Mouse (Mus musculus): ENCODE measurements around the gene 4933434E20Rik. TPM values are rescaled to one million over a fixed set of nuclear protein-coding genes. Genes with fewer than 3 reads are reported as not detected.
A peak's percentile ranks its signal among the peaks of the same experiment; 100 is the strongest.

4933434E20Rik gene
- polyA plus RNA-seq, 1 experiment from 2014 or later = 188 TPM

GRCm38 (mm10) chr3:90065553-90065952 lies 14.1 kb downstream of the 4933434E20Rik start:
- H3K27me3 ChIP-seq (replicated peaks) = no peaks in the 10 kb centered on the region
- H3K4me2 ChIP-seq (replicated peaks) = no peak overlapping the region
- H3K9me3 ChIP-seq = no peaks in the 10 kb centered on the region
- H3K27ac ChIP-seq = no peak overlapping the region
- H3K9ac ChIP-seq = no peak overlapping the region
- H3K36me3 ChIP-seq = peaks cover 9% of the 10 kb centered on the region
- H3K4me3 ChIP-seq (replicated peaks) = no peak overlapping the region
- H3K4me1 ChIP-seq (replicated peaks) = no peaks in the 10 kb centered on the region
- ATAC-seq = no peak
- 48% methylated on average over 3 of the region's 3 CpGs for WGBS

- Histone ChIP-seq H3K4me1 (replicated peaks) (no peaks in the 10 kb centered on the region), H3K4me2 (replicated peaks) (no peak overlapping the region), H3K4me3 (replicated peaks) (no peak overlapping the region), H3K27ac (no peak overlapping the region), H3K9me3 (no peaks in the 10 kb centered on the region), H3K27me3 (replicated peaks) (no peaks in the 10 kb centered on the region), H3K36me3 (no peaks in the 10 kb centered on the region), H3K9ac (no peak overlapping the region)
- ATAC-seq = no peak
- WGBS = 86% methylated on average over 4 of the region's 4 CpGs
These were observed 16.4 kb downstream of the 4933434E20Rik start for GRCm38 (mm10) chr3:90067851-90068250.

GRCm38 (mm10) chr3:90069688-90070087 lies 18.3 kb downstream of the 4933434E20Rik start:
- Histone ChIP-seq H3K4me1 (replicated peaks) (no peaks in the 10 kb centered on the region), H3K4me2 (replicated peaks) (no peak overlapping the region), H3K4me3 (replicated peaks) (no peak overlapping the region), H3K27me3 (replicated peaks) (no peaks in the 10 kb centered on the region), H3K36me3 (no peaks in the 10 kb centered on the region), H3K27ac (no peak overlapping the region), H3K9ac (no peak overlapping the region), H3K9me3 (no peaks in the 10 kb centered on the region)
- WGBS = 73% methylated on average over 7 of the region's 7 CpGs
- ATAC-seq = no peak

- WGBS = 70% methylated on average over 4 of the region's 4 CpGs
- Histone ChIP-seq H3K27ac (no peak within 1 kb of the TSS), H3K9me3 (no peaks in the 10 kb centered on the region), H3K4me3 (replicated peaks) (no peak within 1 kb of the TSS), H3K4me2 (replicated peaks) (no peak within 1 kb of the TSS), H3K9ac (no peak within 1 kb of the TSS), H3K36me3 (no peaks in the 10 kb centered on the region), H3K27me3 (replicated peaks) (no peaks in the 10 kb centered on the region), H3K4me1 (replicated peaks) (peaks cover 6% of the 10 kb centered on the region; the same call in 1 of the 2 replicates)
- ATAC-seq = no peak
These were observed 20.9 kb downstream of the 4933434E20Rik start, which contains the start of gene Tpm3 for GRCm38 (mm10) chr3:90072294-90072693. Gene Tpm3, plus strand, starts transcription at chr3:90072649.

- Histone ChIP-seq H3K4me1 (replicated peaks) (peaks cover 20% of the 10 kb centered on the region; the same call in 1 of the 2 replicates), H3K4me3 (replicated peaks) (no peak overlapping the region), H3K36me3 (no peaks in the 10 kb centered on the region), H3K9ac (no peak overlapping the region), H3K9me3 (no peaks in the 10 kb centered on the region), H3K4me2 (replicated peaks) (peak overlapping the region; percentile 37), H3K27ac (no peak overlapping the region), H3K27me3 (replicated peaks) (no peaks in the 10 kb centered on the region)
- 12% methylated on average over 5 of the region's 5 CpGs for WGBS
- ATAC-seq = no peak
These were observed 25.7 kb downstream of the 4933434E20Rik start for GRCm38 (mm10) chr3:90076921-90077716.

- no peaks in the 10 kb centered on the region for H3K36me3 ChIP-seq
- no peak for ATAC-seq
- peaks cover 29% of the 10 kb centered on the region for H3K4me1 ChIP-seq (replicated peaks)
- no peaks in the 10 kb centered on the region for H3K9me3 ChIP-seq
- H3K27ac ChIP-seq = no peak overlapping the region
- H3K4me2 ChIP-seq (replicated peaks) = no peak overlapping the region
- no peak overlapping the region for H3K9ac ChIP-seq
- no peak overlapping the region for H3K4me3 ChIP-seq (replicated peaks)
- WGBS = 50% methylated on average over 5 of the region's 5 CpGs
- no peaks in the 10 kb centered on the region for H3K27me3 ChIP-seq (replicated peaks)
These were observed 26.8 kb downstream of the 4933434E20Rik start for GRCm38 (mm10) chr3:90078224-90078623.

GRCm38 (mm10) chr3:90079133-90079762 lies 27.8 kb downstream of the 4933434E20Rik start:
- Histone ChIP-seq H3K27me3 (replicated peaks) (no peaks in the 10 kb centered on the region), H3K9ac (peak overlapping the region; percentile 88), H3K4me3 (replicated peaks) (peak overlapping the region; percentile 83), H3K36me3 (no peaks in the 10 kb centered on the region), H3K4me2 (replicated peaks) (peak overlapping the region; percentile 73), H3K27ac (peak overlapping the region; percentile 99), H3K4me1 (replicated peaks) (peaks cover 36% of the 10 kb centered on the region), H3K9me3 (no peaks in the 10 kb centered on the region)
- ATAC-seq = peak; percentile 92
- 0% methylated on average over 33 of the region's 33 CpGs for WGBS

- peak; percentile 64 for ATAC-seq
- under 1% methylated on average over 53 of the region's 53 CpGs for WGBS
- Histone ChIP-seq H3K9ac (peak overlapping the region; percentile 88), H3K4me1 (replicated peaks) (peaks cover 43% of the 10 kb centered on the region), H3K4me2 (replicated peaks) (peak overlapping the region; percentile 73), H3K36me3 (no peaks in the 10 kb centered on the region), H3K27me3 (replicated peaks) (no peaks in the 10 kb centered on the region), H3K4me3 (replicated peaks) (peak overlapping the region; percentile 83), H3K27ac (peak overlapping the region; percentile 99), H3K9me3 (no peaks in the 10 kb centered on the region)
These were observed 28.5 kb downstream of the 4933434E20Rik start for GRCm38 (mm10) chr3:90079763-90080497.

- WGBS = 1% methylated on average over 6 of the region's 6 CpGs
- peak overlapping the region; percentile 73 for H3K4me2 ChIP-seq (replicated peaks)
- peak overlapping the region; percentile 99 for H3K27ac ChIP-seq
- no peaks in the 10 kb centered on the region for H3K9me3 ChIP-seq
- no peaks in the 10 kb centered on the region for H3K27me3 ChIP-seq (replicated peaks)
- peaks cover 49% of the 10 kb centered on the region for H3K4me1 ChIP-seq (replicated peaks)
- H3K36me3 ChIP-seq = no peaks in the 10 kb centered on the region
- H3K9ac ChIP-seq = peak overlapping the region; percentile 88
- peak overlapping the region; percentile 83 for H3K4me3 ChIP-seq (replicated peaks)
- no peak for ATAC-seq
These were observed 29.0 kb downstream of the 4933434E20Rik start for GRCm38 (mm10) chr3:90080498-90080863.

GRCm38 (mm10) chr3:90081365-90082240 lies 30.2 kb downstream of the 4933434E20Rik start:
- peak overlapping the region; percentile 31; the same call in 1 of the 2 replicates for H3K9ac ChIP-seq
- H3K4me2 ChIP-seq (replicated peaks) = peak overlapping the region; percentile 73
- H3K4me3 ChIP-seq (replicated peaks) = peak overlapping the region; percentile 83
- 50% methylated on average over 5 of the region's 5 CpGs for WGBS
- peaks cover 49% of the 10 kb centered on the region for H3K4me1 ChIP-seq (replicated peaks)
- no peaks in the 10 kb centered on the region for H3K9me3 ChIP-seq
- no peaks in the 10 kb centered on the region for H3K27me3 ChIP-seq (replicated peaks)
- peak overlapping the region; percentile 86 for H3K27ac ChIP-seq
- H3K36me3 ChIP-seq = no peaks in the 10 kb centered on the region
- peak; percentile 50 for ATAC-seq

- H3K27me3 ChIP-seq (replicated peaks) = no peaks in the 10 kb centered on the region
- H3K27ac ChIP-seq = peak overlapping the region; percentile 86
- H3K4me2 ChIP-seq (replicated peaks) = peak overlapping the region; percentile 73
- H3K4me3 ChIP-seq (replicated peaks) = peak overlapping the region; percentile 9; the same call in 1 of the 2 replicates
- no peak for ATAC-seq
- H3K9me3 ChIP-seq = no peaks in the 10 kb centered on the region
- WGBS = 33% methylated on average over 5 of the region's 5 CpGs
- 0 out of 2 replicates have a peak overlapping the region, but pooled peaks have one; percentile 6 for H3K9ac ChIP-seq
- H3K4me1 ChIP-seq (replicated peaks) = peaks cover 43% of the 10 kb centered on the region
- H3K36me3 ChIP-seq = peaks cover 2% of the 10 kb centered on the region
These were observed 31.6 kb downstream of the 4933434E20Rik start for GRCm38 (mm10) chr3:90083034-90083433.

Data from intestine, embryonic 15.5 days (tissue).